Mouse (Mus musculus) thymus, adult 2 months (tissue): ENCODE data around the gene Fer. TPM values are rescaled to one million over a fixed set of nuclear protein-coding genes. Genes with fewer than 3 reads are reported as not detected.

Experiments used
- DNase-seq: peaks from one replicate; pipeline ENCODE4 v3.0.0; 2021
- H3K27ac ChIP-seq: fragments of 200-500 bp; 2 replicates; pipeline ENCODE4 v1.5.1; 2012; ENCODE audit warnings: low read length, control low read depth; ENCODE audit not compliant: control insufficient read depth, insufficient read depth
- H3K27me3 ChIP-seq: fragments of 200-500 bp; 2 replicates; pipeline ENCODE4 v1.6.1; 2012; ENCODE audit warnings: mild to moderate bottlenecking, low read length, moderate library complexity, mixed read lengths; ENCODE audit not compliant: control insufficient read depth, insufficient read depth
- H3K36me3 ChIP-seq: fragments of 200-500 bp; 2 replicates; pipeline ENCODE4 v1.6.1; 2012; ENCODE audit warnings: mild to moderate bottlenecking, low read length, moderate library complexity; ENCODE audit not compliant: control insufficient read depth, insufficient read depth
- H3K4me1 ChIP-seq: fragments of 200-500 bp; replicated peaks from 2 replicates; pipeline ENCODE4 v1.6.1; 2012; ENCODE audit warnings: low read length; ENCODE audit not compliant: control insufficient read depth, insufficient read depth
- H3K4me3 ChIP-seq: fragments of 200-500 bp; 2 replicates; pipeline ENCODE4 v1.5.1; 2012; ENCODE audit warnings: mild to moderate bottlenecking, low read length, control low read depth, moderate library complexity; ENCODE audit not compliant: control insufficient read depth, insufficient read depth
- CTCF ChIP-seq: fragments of 200-500 bp; IDR thresholded peaks from 2 replicates; pipeline ENCODE4 v1.5.1; 2012; ENCODE audit warnings: mild to moderate bottlenecking, control low read depth, low read length, moderate library complexity, borderline replicate concordance; ENCODE audit not compliant: control insufficient read depth, poor library complexity, insufficient read depth; ENCODE audit errors: extremely low read depth
- POLR2A ChIP-seq: fragments of 200-500 bp; IDR thresholded peaks from 2 replicates; pipeline ENCODE4 v1.6.1; 2012; ENCODE audit warnings: mild to moderate bottlenecking, low read length, control low read depth, moderate library complexity; ENCODE audit not compliant: control insufficient read depth, poor library complexity, insufficient read depth; ENCODE audit errors: extremely low read depth
- WGBS: fragments of 180-500 bp; shearing (Covaris S2); methylation state at CpG from one replicate; pipeline ENCODE4 v1.1.7; 2018; 5-methylcytosine and 5-hydroxymethylcytosine counted together
- polyA plus RNA-seq: library from polyadenylated mRNA; depleted of rRNA; stranded (reverse); fragments of >200 nt; gene quantifications from 2 replicates; pipeline ENCODE4 v1.2.3, GENCODE M21; 2012

Gene Fer
- polyA plus RNA-seq, 1 experiment, result 0.69 TPM

DNA sequence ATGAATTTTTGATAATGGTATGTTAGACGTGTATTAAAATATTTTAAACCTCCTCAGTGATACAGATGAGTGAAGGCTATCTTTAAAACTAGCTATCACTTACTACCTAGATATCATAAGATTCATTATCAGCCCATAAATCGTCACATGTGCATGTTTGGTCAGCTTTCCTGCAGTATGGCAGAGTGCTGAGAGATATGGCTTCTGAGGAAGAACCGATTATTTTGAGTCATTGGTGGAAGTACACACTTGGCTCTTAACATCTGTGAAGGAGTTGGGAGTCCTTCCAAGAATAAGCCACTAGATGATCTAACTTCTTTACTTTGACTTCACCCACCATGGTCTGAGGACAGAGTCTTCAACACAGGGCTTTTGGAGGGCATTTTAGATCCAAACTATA is 117.3 kb downstream of the Fer start:
- Histone ChIP-seq H3K4me3 (no peak overlapping the region), H3K4me1 (no peaks in the 10 kb centered on the region), H3K27me3 (no peaks in the 10 kb centered on the region), H3K27ac (no peak overlapping the region), H3K36me3 (no peaks in the 10 kb centered on the region)
- 92% methylated on average over 3 of the region's 3 CpGs for WGBS
- TF ChIP-seq POLR2A, result no peak
- TF ChIP-seq CTCF, result no peak
- DNase-seq, result no peak

DNA sequence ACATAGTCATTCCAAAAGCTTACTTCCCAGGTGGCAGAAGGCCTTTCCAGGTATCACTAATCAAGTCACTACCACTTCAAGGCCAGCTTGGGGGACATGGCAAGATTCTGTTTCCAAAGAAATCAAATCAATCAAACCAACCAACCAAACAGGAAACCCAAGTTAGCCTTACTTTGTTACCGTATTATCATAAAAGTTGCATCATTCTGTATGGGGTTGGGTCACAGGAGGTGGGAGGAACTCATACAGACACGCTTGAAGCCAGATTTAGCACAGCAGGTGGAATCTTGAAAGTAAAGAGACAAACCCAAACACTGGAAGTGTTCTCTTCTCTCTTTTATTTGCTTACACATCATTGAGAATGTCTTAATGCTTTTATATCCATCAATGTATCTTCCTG is 125.8 kb downstream of the Fer start:
- TF ChIP-seq POLR2A, result no peak
- TF ChIP-seq CTCF, result no peak
- H3K4me3 ChIP-seq, result no peak overlapping the region
- H3K27me3 ChIP-seq, result no peaks in the 10 kb centered on the region
- WGBS, result 82% methylated on average over 2 of the region's 2 CpGs
- no peak overlapping the region for H3K27ac ChIP-seq
- no peaks in the 10 kb centered on the region for H3K36me3 ChIP-seq
- no peak for DNase-seq
- H3K4me1 ChIP-seq, result no peaks in the 10 kb centered on the region

DNA sequence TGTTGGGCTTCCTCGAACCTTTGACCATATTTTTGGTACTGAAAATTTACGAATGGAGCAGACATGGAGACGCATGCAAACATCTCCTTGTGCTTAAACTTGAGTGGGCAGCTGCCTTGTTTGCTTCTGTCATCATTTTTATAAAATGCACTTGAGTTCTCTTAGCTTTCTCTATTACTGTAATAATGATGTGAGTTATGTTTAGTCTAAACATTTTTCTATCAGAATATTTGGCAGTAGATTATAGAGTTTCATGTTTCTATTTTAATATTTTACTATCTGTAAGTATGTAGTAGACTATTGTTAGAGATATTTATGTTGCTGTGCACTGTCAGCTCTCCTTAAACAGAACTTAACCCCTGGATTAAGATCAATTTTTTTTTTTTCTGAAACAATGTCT is 128.3 kb downstream of the Fer start:
- no peak overlapping the region for H3K4me3 ChIP-seq
- H3K4me1 ChIP-seq, result no peaks in the 10 kb centered on the region
- WGBS, result 91% methylated on average over 3 of the region's 3 CpGs
- DNase-seq, result no peak
- no peaks in the 10 kb centered on the region for H3K36me3 ChIP-seq
- TF ChIP-seq CTCF, result no peak
- TF ChIP-seq POLR2A, result no peak
- H3K27me3 ChIP-seq, result no peaks in the 10 kb centered on the region
- H3K27ac ChIP-seq, result no peak overlapping the region

DNA sequence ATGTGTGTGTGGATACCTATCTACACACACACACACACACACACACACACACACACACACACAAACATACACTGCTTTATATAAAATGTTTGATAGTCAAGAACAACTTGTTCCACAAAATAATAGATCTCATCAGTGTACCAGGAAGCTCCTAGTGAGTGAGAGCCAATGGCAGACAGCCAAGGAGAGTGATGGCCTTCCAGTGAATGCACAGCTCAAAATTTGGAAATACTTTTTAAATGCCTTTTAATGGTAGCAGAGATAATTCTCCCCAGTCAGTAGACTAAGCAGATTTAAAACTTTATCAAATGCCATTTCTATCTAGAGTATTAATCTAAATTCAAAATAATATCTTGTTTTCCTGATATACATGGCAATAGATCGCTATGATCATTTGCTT is 133.1 kb downstream of the Fer start:
- no peak for DNase-seq
- 87% methylated on average over 1 of the region's 1 CpGs for WGBS
- Histone ChIP-seq H3K27me3 (no peaks in the 10 kb centered on the region), H3K36me3 (no peaks in the 10 kb centered on the region), H3K4me1 (no peaks in the 10 kb centered on the region), H3K4me3 (no peak overlapping the region), H3K27ac (no peak overlapping the region)
- TF ChIP-seq POLR2A (no peak), CTCF (no peak)

DNA sequence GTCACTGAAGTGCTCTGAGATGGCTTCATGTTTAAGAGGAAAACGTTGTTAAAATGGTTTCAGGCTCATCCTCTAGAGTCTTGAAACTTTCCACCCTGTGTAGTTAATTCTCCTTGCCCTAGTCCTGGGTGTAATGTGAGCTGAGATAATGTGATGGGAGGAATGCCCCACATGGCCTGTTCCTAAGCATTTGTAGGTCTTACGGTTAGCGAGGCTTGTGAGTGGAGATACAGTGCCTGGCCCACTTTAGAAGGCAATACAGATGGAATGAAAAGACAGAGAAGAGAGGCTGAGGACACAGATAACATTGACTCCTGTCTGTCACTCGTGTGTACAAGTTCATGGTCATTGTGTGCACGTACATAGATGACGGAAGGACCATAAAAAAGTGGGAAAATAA is 134.8 kb downstream of the Fer start:
- TF ChIP-seq CTCF (no peak), POLR2A (no peak)
- H3K4me1 ChIP-seq, result no peaks in the 10 kb centered on the region
- H3K27me3 ChIP-seq, result no peaks in the 10 kb centered on the region
- no peak for DNase-seq
- no peak overlapping the region for H3K27ac ChIP-seq
- H3K4me3 ChIP-seq, result no peak overlapping the region
- 94% methylated on average over 6 of the region's 6 CpGs for WGBS
- no peaks in the 10 kb centered on the region for H3K36me3 ChIP-seq

DNA sequence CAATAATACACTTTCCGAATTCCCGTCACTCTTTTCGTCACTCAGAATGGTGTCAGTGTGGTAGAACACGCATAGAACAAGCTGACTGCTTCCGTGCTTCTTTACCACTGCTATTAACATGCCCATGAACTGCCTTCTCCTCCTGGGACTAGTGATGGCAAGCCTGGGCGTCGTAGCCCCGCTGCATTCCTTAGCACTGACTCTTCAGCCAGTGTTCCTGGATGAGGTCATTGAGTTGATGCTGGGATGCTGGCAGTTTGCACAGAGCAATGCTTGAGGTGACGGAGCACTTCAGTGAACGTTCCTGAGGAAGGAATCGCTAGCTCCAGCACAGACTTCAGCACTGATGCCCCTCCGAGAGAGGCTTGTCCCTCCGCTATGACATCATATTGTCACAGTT is 140.6 kb downstream of the Fer start:
- Histone ChIP-seq H3K36me3 (no peaks in the 10 kb centered on the region), H3K27me3 (no peaks in the 10 kb centered on the region), H3K4me3 (no peak overlapping the region), H3K4me1 (no peaks in the 10 kb centered on the region), H3K27ac (no peak overlapping the region)
- 93% methylated on average over 13 of the region's 13 CpGs for WGBS
- TF ChIP-seq CTCF (no peak), POLR2A (no peak)
- DNase-seq, result no peak

DNA sequence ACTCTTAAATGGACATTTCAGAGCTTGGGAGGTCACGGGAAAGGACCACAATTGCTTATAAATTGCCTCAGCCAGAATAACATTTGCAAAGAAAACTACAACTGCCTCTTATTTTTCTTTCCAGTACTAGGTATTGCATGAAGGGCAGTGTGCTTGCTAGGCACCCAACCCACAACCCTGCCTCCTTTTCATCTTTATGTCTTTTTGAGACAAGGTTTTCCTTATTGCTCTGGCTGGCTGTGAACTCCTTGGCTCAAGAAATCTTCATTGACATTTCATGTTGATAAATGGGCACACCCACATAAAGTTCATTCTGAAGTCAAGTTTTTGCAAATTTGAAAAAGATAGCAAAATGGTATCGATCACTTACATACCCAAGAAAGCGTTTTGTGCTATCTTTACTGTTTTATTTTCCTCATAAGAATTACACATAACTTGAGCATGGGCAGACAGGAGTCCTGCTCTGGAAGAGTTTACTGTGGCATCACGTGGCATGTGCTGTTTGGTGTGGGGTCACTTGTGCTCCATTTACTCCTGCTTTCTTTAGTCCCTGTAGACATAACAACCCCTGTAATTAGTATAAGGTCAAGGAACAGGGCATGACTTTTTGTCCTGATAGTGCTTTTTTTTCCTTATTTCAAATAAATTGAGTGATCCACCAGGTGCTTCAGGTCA is 142.8 kb downstream of the Fer start:
- no peak for TF ChIP-seq POLR2A
- no peak for TF ChIP-seq CTCF
- DNase-seq, result no peak
- H3K4me1 ChIP-seq, result no peaks in the 10 kb centered on the region
- H3K27me3 ChIP-seq, result no peaks in the 10 kb centered on the region
- no peaks in the 10 kb centered on the region for H3K36me3 ChIP-seq
- no peak overlapping the region for H3K4me3 ChIP-seq
- H3K27ac ChIP-seq, result no peak overlapping the region
- WGBS, result 96% methylated on average over 4 of the region's 4 CpGs
